Mouse (Mus musculus) midbrain, embryonic 14.5 days (tissue): Measurements from ENCODE around the gene Fbxo46. TPM values are rescaled to one million over a fixed set of nuclear protein-coding genes. Genes with fewer than 3 reads are reported as not detected.

Experiments
- ATAC-seq: fragments of 200-750 bp; cut with Nextera tagmentation; 2 replicates; pipeline ENCODE4 v1.8.0; 2017; ENCODE audit warnings: moderate number of reproducible peaks, moderate library complexity; ENCODE audit not compliant: low FRiP score, low TSS enrichment
- DNase-seq: peaks from one replicate; pipeline ENCODE4 v3.0.0-alpha.2; 2015
- H3K27ac ChIP-seq: fragments of 300-500 bp; sonication (generic); replicated peaks from 2 replicates; pipeline ENCODE4 v1.5.1; 2014; ENCODE audit warnings: mild to moderate bottlenecking, low read depth, low read length, moderate library complexity
- H3K27me3 ChIP-seq: fragments of 300-500 bp; sonication (generic); 2 replicates; pipeline ENCODE4 v1.6.1; 2014; ENCODE audit warnings: low read length, control low read depth, mixed read lengths; ENCODE audit not compliant: control insufficient read depth, insufficient read depth
- H3K36me3 ChIP-seq: fragments of 300-500 bp; sonication (generic); 2 replicates; pipeline ENCODE4 v1.6.1; 2014; ENCODE audit warnings: low read length, control low read depth; ENCODE audit not compliant: control insufficient read depth, insufficient read depth
- H3K4me1 ChIP-seq: fragments of 300-500 bp; sonication (generic); 2 replicates; pipeline ENCODE4 v1.6.1; 2014; ENCODE audit warnings: mild to moderate bottlenecking, antibody characterized with exemption, low read length, control low read depth; ENCODE audit not compliant: control insufficient read depth, insufficient read depth
- H3K4me2 ChIP-seq: fragments of 300-500 bp; sonication (generic); 2 replicates; pipeline ENCODE4 v1.6.1; 2014; ENCODE audit warnings: mild to moderate bottlenecking, low read length, moderate library complexity
- H3K4me3 ChIP-seq: fragments of 300-500 bp; sonication (generic); replicated peaks from 2 replicates; pipeline ENCODE4 v1.5.1; 2014; ENCODE audit warnings: low read depth, low read length
- H3K9ac ChIP-seq: fragments of 300-500 bp; sonication (generic); replicated peaks from 2 replicates; pipeline ENCODE4 v1.6.1; 2014; ENCODE audit warnings: mild to moderate bottlenecking, low read length, moderate library complexity
- H3K9me3 ChIP-seq: fragments of 300-500 bp; sonication (generic); 2 replicates; pipeline ENCODE4 v1.6.1; 2016; ENCODE audit warnings: low read length, control low read depth, mixed read lengths; ENCODE audit not compliant: control insufficient read depth
- WGBS: fragments of 180-500 bp; shearing (Covaris S2); extraction: QIAGEN DNeasy Blood & Tissue Kit; methylation state at CpG from one replicate; pipeline ENCODE4 v1.1.7; 2014; 5-methylcytosine and 5-hydroxymethylcytosine counted together
- polyA plus RNA-seq: library from polyadenylated mRNA; unstranded; fragments of >200 nt; fragmentation: Nextera tagmentation; extraction: Ambion mirVana; gene quantifications from 2 replicates; pipeline ENCODE4 v1.2.1, GENCODE M21; 2014

Gene Fbxo46
- polyA plus RNA-seq, 1 experiment from 2014 or later = 13.8 TPM

GRCm38 (mm10) chr7:19095751-19096110 is 23.9 kb upstream of the Fbxo46 start:
- H3K27me3 ChIP-seq = peaks cover 23% of the 10 kb centered on the region
- DNase-seq (peak; percentile 69), ATAC-seq (no peak)
- peak overlapping the region; percentile 50 for H3K4me3 ChIP-seq
- peaks cover 24% of the 10 kb centered on the region for H3K4me1 ChIP-seq
- H3K9ac ChIP-seq = peak overlapping the region; percentile 54; the same call in 1 of the 2 replicates
- peaks cover 12% of the 10 kb centered on the region for H3K36me3 ChIP-seq
- H3K4me2 ChIP-seq = peak overlapping the region; percentile 97
- H3K9me3 ChIP-seq = no peaks in the 10 kb centered on the region
- 0% methylated on average over 19 of the region's 19 CpGs for WGBS
- 0 out of 2 replicates have a peak overlapping the region, but pooled peaks have one; percentile 26 for H3K27ac ChIP-seq

- Histone ChIP-seq H3K27ac (no peak overlapping the region), H3K9me3 (no peaks in the 10 kb centered on the region), H3K4me2 (peak overlapping the region; percentile 97), H3K9ac (no peak overlapping the region), H3K27me3 (peaks cover 19% of the 10 kb centered on the region), H3K4me3 (peak overlapping the region; percentile 50; the same call in 1 of the 2 replicates), H3K4me1 (peaks cover 24% of the 10 kb centered on the region), H3K36me3 (0 out of 2 replicates have a peak, but pooled peaks cover 5% of the 10 kb centered on the region)
- 58% methylated on average over 5 of the region's 5 CpGs for WGBS
- no peak for DNase-seq
- no peak for ATAC-seq
Measured at GRCm38 (mm10) chr7:19096421-19096976, 23.2 kb upstream of the Fbxo46 start.

GRCm38 (mm10) chr7:19097217-19097616 is 22.4 kb upstream of the Fbxo46 start:
- H3K27ac ChIP-seq = no peak overlapping the region
- no peaks in the 10 kb centered on the region for H3K36me3 ChIP-seq
- 59% methylated on average over 2 of the region's 2 CpGs for WGBS
- ATAC-seq (no peak), DNase-seq (no peak)
- H3K4me3 ChIP-seq = no peak overlapping the region
- H3K9me3 ChIP-seq = no peaks in the 10 kb centered on the region
- peaks cover 24% of the 10 kb centered on the region for H3K4me1 ChIP-seq
- peaks cover 14% of the 10 kb centered on the region for H3K27me3 ChIP-seq
- no peak overlapping the region for H3K4me2 ChIP-seq
- no peak overlapping the region for H3K9ac ChIP-seq

GRCm38 (mm10) chr7:19097863-19098262 is 21.8 kb upstream of the Fbxo46 start:
- no peak for ATAC-seq
- no peak for DNase-seq
- Histone ChIP-seq H3K4me3 (no peak overlapping the region), H3K9me3 (no peaks in the 10 kb centered on the region), H3K36me3 (no peaks in the 10 kb centered on the region), H3K27me3 (peaks cover 9% of the 10 kb centered on the region), H3K9ac (no peak overlapping the region), H3K4me1 (peaks cover 18% of the 10 kb centered on the region), H3K4me2 (no peak overlapping the region), H3K27ac (no peak overlapping the region)

- Histone ChIP-seq H3K27me3 (peaks cover 8% of the 10 kb centered on the region), H3K9ac (no peak overlapping the region), H3K4me1 (peaks cover 10% of the 10 kb centered on the region; the same call in 1 of the 2 replicates), H3K36me3 (no peaks in the 10 kb centered on the region), H3K27ac (no peak overlapping the region), H3K9me3 (no peaks in the 10 kb centered on the region), H3K4me2 (no peak overlapping the region), H3K4me3 (no peak overlapping the region)
- DNase-seq (no peak), ATAC-seq (no peak)
- 59% methylated on average over 7 of the region's 7 CpGs for WGBS
Measured at GRCm38 (mm10) chr7:19098811-19099210, 20.8 kb upstream of the Fbxo46 start.

GRCm38 (mm10) chr7:19100290-19100689 is 19.4 kb upstream of the Fbxo46 start:
- Histone ChIP-seq H3K9ac (no peak overlapping the region), H3K4me1 (0 out of 2 replicates have a peak, but pooled peaks cover 5% of the 10 kb centered on the region), H3K27ac (no peak overlapping the region), H3K4me3 (no peak overlapping the region), H3K9me3 (no peaks in the 10 kb centered on the region), H3K4me2 (no peak overlapping the region), H3K36me3 (no peaks in the 10 kb centered on the region), H3K27me3 (0 out of 2 replicates have a peak, but pooled peaks cover 3% of the 10 kb centered on the region)
- 96% methylated on average over 1 of the region's 1 CpGs for WGBS
- ATAC-seq = no peak
- no peak for DNase-seq

- H3K9ac ChIP-seq = no peak overlapping the region
- H3K4me2 ChIP-seq = no peak overlapping the region
- no peak for ATAC-seq
- no peaks in the 10 kb centered on the region for H3K9me3 ChIP-seq
- H3K4me3 ChIP-seq = no peak overlapping the region
- H3K27ac ChIP-seq = no peak overlapping the region
- H3K4me1 ChIP-seq = no peaks in the 10 kb centered on the region
- no peaks in the 10 kb centered on the region for H3K36me3 ChIP-seq
- no peak for DNase-seq
- no peaks in the 10 kb centered on the region for H3K27me3 ChIP-seq
Measured at GRCm38 (mm10) chr7:19103741-19104140, 15.9 kb upstream of the Fbxo46 start.

GRCm38 (mm10) chr7:19104486-19104885 is 15.2 kb upstream of the Fbxo46 start:
- WGBS = 75% methylated on average over 2 of the region's 2 CpGs
- DNase-seq (no peak), ATAC-seq (no peak)
- Histone ChIP-seq H3K9me3 (no peaks in the 10 kb centered on the region), H3K36me3 (no peaks in the 10 kb centered on the region), H3K9ac (no peak overlapping the region), H3K4me2 (no peak overlapping the region), H3K27me3 (no peaks in the 10 kb centered on the region), H3K27ac (no peak overlapping the region), H3K4me1 (no peaks in the 10 kb centered on the region), H3K4me3 (no peak overlapping the region)

- no peaks in the 10 kb centered on the region for H3K27me3 ChIP-seq
- no peak for ATAC-seq
- no peak for DNase-seq
- 64% methylated on average over 3 of the region's 3 CpGs for WGBS
- no peak overlapping the region for H3K9ac ChIP-seq
- no peaks in the 10 kb centered on the region for H3K36me3 ChIP-seq
- H3K4me1 ChIP-seq = no peaks in the 10 kb centered on the region
- H3K4me3 ChIP-seq = no peak overlapping the region
- no peak overlapping the region for H3K27ac ChIP-seq
- no peak overlapping the region for H3K4me2 ChIP-seq
- H3K9me3 ChIP-seq = no peaks in the 10 kb centered on the region
Measured at GRCm38 (mm10) chr7:19107436-19107835, 12.2 kb upstream of the Fbxo46 start.
